Mouse (Mus musculus): Measurements from ENCODE around the gene Gm45062. TPM values are rescaled to one million over a fixed set of nuclear protein-coding genes. Genes with fewer than 3 reads are reported as not detected.

Gene Gm45062
- polyA plus RNA-seq, 1 experiment from 2014 or later = 23.0 TPM

GRCm38 (mm10) chr6:8489266-8489665 is 230.0 kb downstream of the Gm45062 start:
- H3K9ac ChIP-seq = no peak overlapping the region
- WGBS = 70% methylated on average over 7 of the region's 7 CpGs
- ATAC-seq = no peak

GRCm38 (mm10) chr6:8489938-8490585 is 230.8 kb downstream of the Gm45062 start:
- ATAC-seq = no peak
- Histone ChIP-seq H3K4me2 (no peak overlapping the region), H3K4me1 (peaks cover 10% of the 10 kb centered on the region), H3K27ac (no peak overlapping the region), H3K9me3 (replicated peaks) (no peaks in the 10 kb centered on the region), H3K4me3 (no peak overlapping the region), H3K9ac (no peak overlapping the region), H3K27me3 (no peaks in the 10 kb centered on the region), H3K36me3 (ENCODE audit: poor library complexity, severe bottlenecking) (no peaks in the 10 kb centered on the region)
- WGBS = 85% methylated on average over 1 of the region's 1 CpGs

More at GRCm38 (mm10) chr6:8489266-8489665, 230.0 kb downstream of the Gm45062 start:
- H3K4me3 ChIP-seq = no peak overlapping the region
- no peaks in the 10 kb centered on the region for H3K36me3 ChIP-seq (ENCODE audit: poor library complexity, severe bottlenecking)
- no peak overlapping the region for H3K4me2 ChIP-seq
- no peaks in the 10 kb centered on the region for H3K27me3 ChIP-seq
- H3K4me1 ChIP-seq = peaks cover 10% of the 10 kb centered on the region
- no peak overlapping the region for H3K27ac ChIP-seq
- H3K9me3 ChIP-seq (replicated peaks) = no peaks in the 10 kb centered on the region

GRCm38 (mm10) chr6:8492248-8492647 is 233.0 kb downstream of the Gm45062 start:
- H3K27ac ChIP-seq = no peak overlapping the region
- no peak overlapping the region for H3K9ac ChIP-seq
- WGBS = 95% methylated on average over 3 of the region's 3 CpGs
- H3K4me2 ChIP-seq = no peak overlapping the region
- no peaks in the 10 kb centered on the region for H3K27me3 ChIP-seq
- H3K9me3 ChIP-seq (replicated peaks) = no peaks in the 10 kb centered on the region
- no peak for ATAC-seq
- H3K4me3 ChIP-seq = no peak overlapping the region
- H3K4me1 ChIP-seq = peaks cover 3% of the 10 kb centered on the region; the same call in 1 of the 2 replicates
- no peaks in the 10 kb centered on the region for H3K36me3 ChIP-seq (ENCODE audit: poor library complexity, severe bottlenecking)

- Histone ChIP-seq H3K4me1 (no peaks in the 10 kb centered on the region), H3K4me3 (no peak overlapping the region), H3K9me3 (replicated peaks) (no peaks in the 10 kb centered on the region), H3K4me2 (no peak overlapping the region), H3K9ac (no peak overlapping the region), H3K36me3 (ENCODE audit: poor library complexity, severe bottlenecking) (no peaks in the 10 kb centered on the region), H3K27me3 (no peaks in the 10 kb centered on the region), H3K27ac (no peak overlapping the region)
- no peak for ATAC-seq
- WGBS = 84% methylated on average over 5 of the region's 5 CpGs
These were observed 236.0 kb downstream of the Gm45062 start for GRCm38 (mm10) chr6:8495109-8495826.

GRCm38 (mm10) chr6:8495827-8496222 is 236.6 kb downstream of the Gm45062 start:
- H3K4me2 ChIP-seq = no peak overlapping the region
- no peaks in the 10 kb centered on the region for H3K9me3 ChIP-seq (replicated peaks)
- H3K4me1 ChIP-seq = no peaks in the 10 kb centered on the region
- no peak for ATAC-seq
- no peak overlapping the region for H3K9ac ChIP-seq
- WGBS = 80% methylated on average over 4 of the region's 4 CpGs
- H3K27me3 ChIP-seq = no peaks in the 10 kb centered on the region
- H3K4me3 ChIP-seq = no peak overlapping the region
- no peaks in the 10 kb centered on the region for H3K36me3 ChIP-seq (ENCODE audit: poor library complexity, severe bottlenecking)
- H3K27ac ChIP-seq = no peak overlapping the region

- 77% methylated on average over 6 of the region's 6 CpGs for WGBS
- Histone ChIP-seq H3K9me3 (replicated peaks) (no peaks in the 10 kb centered on the region), H3K27ac (no peak overlapping the region), H3K27me3 (no peaks in the 10 kb centered on the region), H3K4me1 (no peaks in the 10 kb centered on the region), H3K4me2 (no peak overlapping the region), H3K36me3 (ENCODE audit: poor library complexity, severe bottlenecking) (no peaks in the 10 kb centered on the region), H3K4me3 (no peak overlapping the region), H3K9ac (no peak overlapping the region)
- ATAC-seq = no peak
These were observed 238.1 kb downstream of the Gm45062 start for GRCm38 (mm10) chr6:8497234-8497867.

- 74% methylated on average over 6 of the region's 6 CpGs for WGBS
- Histone ChIP-seq H3K4me2 (no peak overlapping the region), H3K9me3 (replicated peaks) (no peaks in the 10 kb centered on the region), H3K27me3 (no peaks in the 10 kb centered on the region), H3K4me1 (no peaks in the 10 kb centered on the region), H3K27ac (no peak overlapping the region), H3K9ac (no peak overlapping the region), H3K36me3 (ENCODE audit: poor library complexity, severe bottlenecking) (no peaks in the 10 kb centered on the region), H3K4me3 (no peak overlapping the region)
- ATAC-seq = no peak
These were observed 238.6 kb downstream of the Gm45062 start for GRCm38 (mm10) chr6:8497868-8498257.

- H3K27ac ChIP-seq = no peak overlapping the region
- H3K36me3 ChIP-seq (ENCODE audit: poor library complexity, severe bottlenecking) = no peaks in the 10 kb centered on the region
- H3K4me3 ChIP-seq = no peak overlapping the region
- no peaks in the 10 kb centered on the region for H3K4me1 ChIP-seq
- no peak overlapping the region for H3K4me2 ChIP-seq
- 89% methylated on average over 3 of the region's 3 CpGs for WGBS
- no peaks in the 10 kb centered on the region for H3K27me3 ChIP-seq
- no peak overlapping the region for H3K9ac ChIP-seq
- H3K9me3 ChIP-seq (replicated peaks) = no peaks in the 10 kb centered on the region
- no peak for ATAC-seq
These were observed 239.7 kb downstream of the Gm45062 start for GRCm38 (mm10) chr6:8498961-8499360.

GRCm38 (mm10) chr6:8503953-8504352 is 244.7 kb downstream of the Gm45062 start:
- no peak overlapping the region for H3K4me2 ChIP-seq
- no peaks in the 10 kb centered on the region for H3K36me3 ChIP-seq (ENCODE audit: poor library complexity, severe bottlenecking)
- H3K9me3 ChIP-seq (replicated peaks) = no peaks in the 10 kb centered on the region
- H3K4me3 ChIP-seq = no peak overlapping the region
- H3K9ac ChIP-seq = no peak overlapping the region
- no peak overlapping the region for H3K27ac ChIP-seq
- WGBS = 50% methylated on average over 3 of the region's 3 CpGs
- no peak for ATAC-seq
- H3K4me1 ChIP-seq = peaks cover 4% of the 10 kb centered on the region
- H3K27me3 ChIP-seq = no peaks in the 10 kb centered on the region

GRCm38 (mm10) chr6:8504521-8505228 is 245.4 kb downstream of the Gm45062 start:
- H3K27me3 ChIP-seq = no peaks in the 10 kb centered on the region
- H3K4me1 ChIP-seq = peaks cover 4% of the 10 kb centered on the region
- H3K27ac ChIP-seq = no peak overlapping the region
- 87% methylated on average over 6 of the region's 6 CpGs for WGBS
- no peak for ATAC-seq
- H3K9ac ChIP-seq = no peak overlapping the region
- no peak overlapping the region for H3K4me2 ChIP-seq
- no peaks in the 10 kb centered on the region for H3K9me3 ChIP-seq (replicated peaks)
- no peak overlapping the region for H3K4me3 ChIP-seq
- H3K36me3 ChIP-seq (ENCODE audit: poor library complexity, severe bottlenecking) = no peaks in the 10 kb centered on the region

- no peak overlapping the region for H3K9ac ChIP-seq
- no peak overlapping the region for H3K4me2 ChIP-seq
- H3K36me3 ChIP-seq (ENCODE audit: poor library complexity, severe bottlenecking) = no peaks in the 10 kb centered on the region
- no peaks in the 10 kb centered on the region for H3K27me3 ChIP-seq
- no peak for ATAC-seq
- H3K4me3 ChIP-seq = no peak overlapping the region
- H3K4me1 ChIP-seq = peaks cover 16% of the 10 kb centered on the region
- no peaks in the 10 kb centered on the region for H3K9me3 ChIP-seq (replicated peaks)
- no peak overlapping the region for H3K27ac ChIP-seq
These were observed 247.4 kb downstream of the Gm45062 start for GRCm38 (mm10) chr6:8506631-8507030.
